Mouse (Mus musculus) ES-Bruce4 (cell line): ENCODE data around the gene Ehmt1. TPM values are rescaled to one million over a fixed set of nuclear protein-coding genes. Genes with fewer than 3 reads are reported as not detected.

Experiments
- H3K27ac ChIP-seq: 2 replicates; pipeline ENCODE4 v1.5.1; 2012; ENCODE audit warnings: low read length, inconsistent platforms; ENCODE audit not compliant: insufficient read depth
- H3K27me3 ChIP-seq: 2 replicates; pipeline ENCODE4 v1.6.1; 2012; ENCODE audit warnings: mild to moderate bottlenecking, low read length, inconsistent platforms; ENCODE audit not compliant: control insufficient read depth, poor library complexity, insufficient read depth, severe bottlenecking
- H3K36me3 ChIP-seq: 2 replicates; pipeline ENCODE4 v1.6.1; 2012; ENCODE audit warnings: inconsistent platforms, mild to moderate bottlenecking, low read length, moderate library complexity; ENCODE audit not compliant: control insufficient read depth, poor library complexity, insufficient read depth, severe bottlenecking
- H3K4me1 ChIP-seq: one replicate; pipeline ENCODE4 v1.8.1; 2011; ENCODE audit warnings: low read length; ENCODE audit not compliant: control insufficient read depth, insufficient read depth
- H3K4me3 ChIP-seq: 2 replicates; pipeline ENCODE4 v1.5.1; 2011; ENCODE audit warnings: low read depth, mild to moderate bottlenecking, low read length
- H3K9ac ChIP-seq: 2 replicates; pipeline ENCODE4 v1.6.1; 2012; ENCODE audit warnings: low read depth, mild to moderate bottlenecking, inconsistent platforms; ENCODE audit not compliant: poor library complexity, severe bottlenecking
- H3K9me3 ChIP-seq: replicated peaks from 2 replicates; pipeline ENCODE4 v1.6.1; 2012; ENCODE audit warnings: mild to moderate bottlenecking, low read length, inconsistent platforms; ENCODE audit not compliant: control insufficient read depth, poor library complexity, insufficient read depth, severe bottlenecking
- CTCF ChIP-seq: IDR thresholded peaks from one replicate; pipeline ENCODE4 v1.8.1; 2011; ENCODE audit warnings: low read depth, low read length
- EP300 ChIP-seq: IDR thresholded peaks from 2 replicates; pipeline ENCODE4 v1.6.1; 2011; ENCODE audit warnings: low read depth, low read length; ENCODE audit not compliant: insufficient read depth
- POLR2A ChIP-seq: IDR thresholded peaks from one replicate; pipeline ENCODE4 v1.8.1; 2011; ENCODE audit warnings: low read length; ENCODE audit not compliant: insufficient read depth
- polyA plus RNA-seq: library from polyadenylated mRNA; stranded (reverse); fragments of >200 nt; gene quantifications from 2 replicates; pipeline ENCODE4 v1.2.4, GENCODE M21; 2011; ENCODE audit warnings: low read depth; ENCODE audit not compliant: missing spikeins, insufficient read depth, insufficient read length

The Ehmt1 gene
- polyA plus RNA-seq, 1 experiment = 94.1 TPM

GRCm38 (mm10) chr2:24904823-24905652 is 14.4 kb downstream of the Ehmt1 start:
- Histone ChIP-seq H3K27me3 (no peaks in the 10 kb centered on the region), H3K36me3 (peaks cover 1% of the 10 kb centered on the region; the same call in 1 of the 2 replicates), H3K9me3 (no peaks in the 10 kb centered on the region), H3K9ac (no peak overlapping the region), H3K4me1 (no peaks in the 10 kb centered on the region), H3K27ac (peak overlapping the region; percentile 20), H3K4me3 (no peak overlapping the region)
- TF ChIP-seq CTCF = no peak

GRCm38 (mm10) chr2:24902999-24903398 is 16.4 kb downstream of the Ehmt1 start:
- peaks cover 6% of the 10 kb centered on the region for H3K36me3 ChIP-seq
- H3K27me3 ChIP-seq = no peaks in the 10 kb centered on the region
- no peaks in the 10 kb centered on the region for H3K9me3 ChIP-seq
- no peak overlapping the region for H3K27ac ChIP-seq
- no peaks in the 10 kb centered on the region for H3K4me1 ChIP-seq
- H3K4me3 ChIP-seq = no peak overlapping the region
- H3K9ac ChIP-seq = no peak overlapping the region
- no peak for TF ChIP-seq CTCF

GRCm38 (mm10) chr2:24901055-24901454 is 18.4 kb downstream of the Ehmt1 start:
- no peak overlapping the region for H3K27ac ChIP-seq
- peaks cover 6% of the 10 kb centered on the region for H3K36me3 ChIP-seq
- H3K27me3 ChIP-seq = no peaks in the 10 kb centered on the region
- H3K9ac ChIP-seq = no peak overlapping the region
- no peaks in the 10 kb centered on the region for H3K9me3 ChIP-seq
- H3K4me3 ChIP-seq = no peak overlapping the region
- no peaks in the 10 kb centered on the region for H3K4me1 ChIP-seq
- TF ChIP-seq EP300 (no peak), CTCF (no peak), POLR2A (no peak)

DNA sequence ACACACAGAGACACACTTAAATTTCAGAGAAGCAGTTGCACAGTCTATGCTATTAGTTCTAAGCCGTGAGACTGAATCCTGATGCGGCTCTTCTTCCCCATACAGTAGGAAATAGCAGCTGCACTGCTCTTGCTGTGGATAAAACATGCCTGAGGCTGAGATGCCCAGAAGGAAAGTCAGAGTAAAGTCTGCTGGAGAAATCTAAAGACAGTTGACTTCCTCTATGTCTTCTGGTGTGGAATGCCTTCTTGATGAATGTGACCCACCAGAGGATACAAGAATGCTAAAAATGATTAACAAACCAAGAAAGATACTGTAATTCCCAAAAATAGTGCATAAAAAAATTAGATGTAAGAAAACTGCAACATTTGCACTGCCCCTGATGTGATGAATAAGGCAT is 20.1 kb downstream of the Ehmt1 start:
- no peak for TF ChIP-seq EP300
- Histone ChIP-seq H3K9me3 (no peaks in the 10 kb centered on the region), H3K27ac (no peak overlapping the region)

DNA sequence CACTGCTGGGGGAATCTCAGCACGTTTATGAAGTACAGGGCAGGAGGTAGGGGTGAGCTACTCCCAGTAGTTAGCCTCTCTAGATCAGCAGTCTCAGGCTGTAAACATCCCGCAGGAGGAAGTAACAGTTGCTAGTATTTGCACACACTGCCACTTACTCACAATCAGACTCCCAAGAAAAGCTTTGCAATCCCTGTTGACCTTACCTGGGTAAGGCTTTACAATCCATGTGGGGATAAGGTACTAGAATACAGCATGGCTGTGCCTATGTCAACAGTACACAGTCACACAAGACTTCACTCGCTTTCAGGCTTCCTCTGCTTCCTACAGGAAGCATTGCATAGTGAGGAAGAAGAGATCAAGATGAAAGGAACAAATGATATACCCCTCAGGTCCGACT is 22.7 kb downstream of the Ehmt1 start:
- TF ChIP-seq EP300 = no peak
- no peak for TF ChIP-seq CTCF
- TF ChIP-seq POLR2A = no peak
- Histone ChIP-seq H3K9ac (no peak overlapping the region), H3K4me1 (no peaks in the 10 kb centered on the region), H3K4me3 (no peak overlapping the region), H3K9me3 (no peaks in the 10 kb centered on the region), H3K36me3 (peaks cover 6% of the 10 kb centered on the region), H3K27me3 (no peaks in the 10 kb centered on the region), H3K27ac (no peak overlapping the region)

More for the DNA sequence above, 20.1 kb downstream of the Ehmt1 start:
- no peak overlapping the region for H3K9ac ChIP-seq
- peaks cover 6% of the 10 kb centered on the region for H3K36me3 ChIP-seq
- no peaks in the 10 kb centered on the region for H3K4me1 ChIP-seq
- H3K27me3 ChIP-seq = no peaks in the 10 kb centered on the region
- no peak overlapping the region for H3K4me3 ChIP-seq

- Histone ChIP-seq H3K4me1 (peaks cover 2% of the 10 kb centered on the region), H3K9me3 (no peaks in the 10 kb centered on the region), H3K27ac (no peak overlapping the region), H3K9ac (no peak overlapping the region), H3K27me3 (no peaks in the 10 kb centered on the region), H3K4me3 (no peak overlapping the region), H3K36me3 (peaks cover 4% of the 10 kb centered on the region)
- TF ChIP-seq EP300 (no peak), CTCF (no peak), POLR2A (no peak)
These were observed 25.2 kb downstream of the Ehmt1 start for GRCm38 (mm10) chr2:24894211-24894610.
